Mouse (Mus musculus) lung, adult 18-20 months (tissue): ENCODE data around the gene Grik1.

Experiments used
- DNase-seq, 2 experiments: peaks; one replicate each; pipeline ENCODE4 v3.0.0; 2022; ENCODE audit warnings: mixed read lengths in 2 of 2

Grik1 gene

DNA sequence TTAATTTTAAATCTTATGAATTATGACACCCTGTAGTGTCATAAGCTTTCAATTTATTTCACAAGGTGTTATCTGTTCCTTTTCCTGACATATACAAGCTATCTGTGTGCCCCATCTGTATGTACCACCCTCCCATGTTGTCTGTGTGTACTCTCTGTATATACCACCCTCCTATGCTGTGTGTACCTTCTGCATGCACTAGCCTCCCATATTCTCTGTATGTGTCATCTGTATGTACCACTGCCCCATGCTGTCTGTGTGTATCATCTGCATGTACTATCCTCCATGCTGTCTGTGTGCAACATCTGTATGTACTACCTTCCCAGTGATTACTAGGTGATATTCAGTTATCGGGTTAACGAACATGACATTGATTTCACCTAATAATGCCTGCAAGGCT, 148.5 kb downstream of the Grik1 start:
- no peak for DNase-seq

DNA sequence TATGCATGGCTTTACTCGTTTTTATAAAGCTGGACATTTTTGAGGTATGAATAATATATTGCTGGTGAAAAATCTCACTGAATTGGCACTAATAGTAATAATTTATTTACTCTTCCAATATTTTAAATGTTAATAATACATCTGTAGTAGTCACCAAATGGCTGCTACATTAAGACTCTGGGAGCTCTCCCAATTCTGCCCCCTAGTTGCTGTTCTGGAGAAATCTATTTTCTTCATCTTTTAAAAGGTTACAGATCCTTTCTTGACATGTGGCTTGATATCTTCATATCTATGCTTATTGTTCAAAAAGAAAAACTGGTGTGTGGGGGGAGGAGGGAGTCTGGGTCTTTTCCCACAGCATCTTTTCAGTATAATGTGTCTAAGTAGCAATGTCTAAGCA, 151.2 kb downstream of the Grik1 start:
- no peak for DNase-seq

DNA sequence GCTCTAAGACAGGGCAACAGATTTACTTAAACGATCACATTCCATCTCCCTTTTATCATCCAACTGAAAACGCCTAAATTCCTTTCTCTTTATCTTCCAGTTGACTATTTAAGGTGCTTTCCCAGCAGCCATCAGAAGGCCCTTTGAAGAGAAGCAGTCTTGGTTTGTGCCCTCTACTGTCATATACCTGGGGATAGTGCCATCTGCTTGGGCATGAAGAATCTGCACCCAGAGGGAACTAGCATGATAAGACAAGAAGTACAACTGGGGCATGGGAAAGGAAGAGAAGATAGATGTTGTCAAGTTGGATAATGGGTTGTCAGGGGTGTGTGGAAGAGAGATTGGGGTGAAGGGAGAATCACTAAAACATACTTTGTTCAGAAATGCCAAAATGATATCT, 157.1 kb downstream of the Grik1 start:
- DNase-seq = no peak

DNA sequence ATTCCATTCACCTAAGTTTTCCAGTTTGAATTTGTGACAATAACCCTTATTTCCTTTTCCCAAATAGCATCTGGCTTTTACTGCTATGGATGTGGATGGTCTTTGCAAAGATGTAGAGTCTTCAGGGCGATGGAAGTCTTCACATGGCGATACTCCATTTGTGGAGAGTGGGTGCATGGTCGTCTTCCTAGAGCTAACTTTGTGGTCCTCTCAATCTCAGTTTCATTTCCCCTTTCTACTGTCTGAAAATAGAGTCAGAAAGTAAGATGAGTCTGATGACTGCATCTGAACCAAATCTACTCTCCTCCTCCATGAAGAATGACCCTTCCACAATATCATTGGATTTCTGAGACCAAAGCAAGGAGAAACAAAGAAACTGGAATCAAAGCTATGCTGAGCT, 159.0 kb downstream of the Grik1 start:
- DNase-seq = no peak

DNA sequence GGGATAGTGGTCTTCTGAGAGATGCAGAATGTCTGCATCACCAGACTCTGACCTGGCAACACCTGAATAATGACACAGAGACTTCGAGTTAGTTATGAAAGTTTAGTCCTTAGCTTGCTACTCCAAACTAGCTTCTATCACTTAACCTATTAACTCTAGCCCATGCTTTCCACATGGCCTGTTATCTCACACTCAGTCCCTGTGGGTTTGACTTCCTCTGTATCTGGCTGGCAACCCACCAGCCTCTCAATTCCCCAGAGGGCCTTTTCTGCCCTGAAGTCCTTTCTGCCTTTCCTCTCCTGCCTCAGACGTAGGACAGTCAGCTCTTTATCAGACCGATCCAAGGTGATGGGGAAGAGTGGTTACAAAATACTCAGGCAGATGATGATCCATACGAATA, 165.0 kb downstream of the Grik1 start:
- DNase-seq = no peak

DNA sequence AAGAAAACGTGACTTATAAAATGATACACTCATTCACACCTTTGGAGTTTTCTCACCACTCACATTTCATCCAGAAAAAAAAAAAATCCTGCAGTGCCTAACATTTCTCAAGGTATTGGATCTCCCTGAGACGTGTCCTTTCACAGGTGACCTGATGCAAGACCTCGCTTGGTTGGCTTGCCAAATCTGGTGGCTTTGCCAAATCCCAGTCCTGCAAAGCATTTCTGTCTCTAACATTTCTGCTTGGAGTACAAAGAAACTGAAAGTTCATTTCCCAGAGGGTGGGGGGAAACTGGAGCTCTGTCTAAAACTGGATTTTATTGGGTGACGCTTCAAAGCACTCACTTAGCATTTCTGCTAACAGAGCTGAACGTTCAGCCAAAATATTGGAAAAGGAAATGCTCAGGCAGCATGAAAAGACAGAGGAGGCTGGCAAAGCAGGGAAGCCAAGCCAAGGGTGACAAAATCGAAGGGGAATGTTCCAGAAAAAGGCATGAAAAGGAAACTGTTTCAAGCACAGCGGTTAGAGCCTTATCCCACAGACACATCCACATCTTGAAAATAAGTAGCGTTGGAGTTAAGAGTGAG, 177.4 kb downstream of the Grik1 start:
- DNase-seq = no peak

DNA sequence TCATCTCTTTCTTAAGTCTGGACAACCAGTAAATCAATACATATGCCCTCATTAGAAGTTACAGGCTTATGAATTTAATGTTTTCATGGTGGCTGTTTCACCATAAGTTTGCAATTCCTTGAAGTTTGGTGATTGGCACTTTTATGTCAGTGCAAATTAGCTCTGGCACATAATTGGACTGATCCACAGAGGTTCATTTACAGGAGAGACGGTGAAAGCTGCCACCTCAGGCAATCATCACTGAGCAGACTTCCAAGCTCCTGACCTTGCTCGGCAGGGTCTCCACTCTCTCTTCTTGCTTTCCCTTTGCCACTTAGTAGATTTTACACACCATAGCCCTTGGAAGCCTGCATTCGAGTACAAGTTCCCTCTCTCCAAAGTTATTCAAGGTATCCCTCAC, 178.6 kb downstream of the Grik1 start:
- DNase-seq = no peak

DNA sequence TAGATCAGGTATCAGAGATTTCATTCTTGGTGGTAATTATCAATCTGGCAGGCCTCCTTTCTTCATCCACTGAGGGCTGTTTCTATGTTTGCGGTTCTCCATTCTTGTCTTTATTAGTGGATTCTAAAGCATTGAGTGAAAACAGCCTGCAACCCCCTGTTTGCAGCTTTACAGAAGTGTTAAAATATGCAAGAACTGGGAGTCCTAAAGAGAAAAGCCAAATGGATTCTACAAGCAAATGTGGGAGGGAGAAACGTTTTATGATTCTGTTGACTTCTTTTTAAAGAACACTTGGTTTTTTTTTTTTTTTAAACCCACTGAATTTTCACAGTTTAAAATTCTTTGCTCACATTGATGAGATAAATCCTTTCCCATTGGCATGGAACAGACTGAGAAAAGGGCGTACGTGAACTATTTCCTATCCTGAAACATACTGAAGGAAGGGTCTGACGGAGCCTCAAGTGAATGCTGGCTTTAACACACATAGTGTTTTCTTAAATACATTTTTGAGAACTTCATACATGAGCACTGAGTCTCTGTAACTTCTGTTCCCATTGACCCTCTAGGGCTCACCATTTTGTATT, 195.8 kb downstream of the Grik1 start:
- DNase-seq = no peak

DNA sequence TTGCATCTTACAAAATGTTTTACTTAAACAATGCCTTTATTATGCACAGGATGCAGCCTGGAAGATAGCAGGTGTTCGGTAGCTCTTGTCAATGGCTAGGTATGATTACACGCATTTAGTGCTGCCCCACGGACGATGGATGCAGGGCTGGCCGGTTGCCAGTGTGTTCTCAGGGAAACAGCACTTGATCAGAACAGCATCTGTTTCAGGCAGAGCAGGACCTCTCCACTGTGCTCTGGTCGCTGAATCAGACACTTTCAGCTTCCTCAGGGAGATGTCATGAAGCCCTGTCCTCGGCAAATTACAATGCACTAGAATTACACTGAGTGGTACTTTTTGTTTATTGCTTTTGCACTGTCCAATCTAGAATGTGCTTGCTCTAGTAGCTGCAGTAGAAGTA, 202.8 kb downstream of the Grik1 start:
- no peak for DNase-seq

DNA sequence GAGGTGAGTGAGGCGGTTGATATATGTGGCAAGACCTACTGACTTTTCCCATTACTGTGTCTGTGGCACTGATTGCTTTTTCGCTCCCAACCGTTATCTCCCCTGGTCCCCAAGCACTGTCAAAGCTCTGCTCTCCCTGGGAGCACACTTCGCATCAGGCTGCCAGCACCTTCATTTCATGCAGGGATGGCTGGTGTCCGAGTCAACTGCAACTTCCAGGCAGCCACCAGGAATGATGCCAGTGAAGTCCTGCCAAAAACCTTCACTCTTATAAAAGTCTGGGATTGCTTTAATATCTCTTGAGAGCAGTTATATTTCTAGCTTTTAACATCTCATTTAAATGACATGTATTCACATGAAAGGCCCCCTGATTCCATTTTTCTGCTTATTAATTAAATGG, 215.3 kb downstream of the Grik1 start:
- DNase-seq = no peak

DNA sequence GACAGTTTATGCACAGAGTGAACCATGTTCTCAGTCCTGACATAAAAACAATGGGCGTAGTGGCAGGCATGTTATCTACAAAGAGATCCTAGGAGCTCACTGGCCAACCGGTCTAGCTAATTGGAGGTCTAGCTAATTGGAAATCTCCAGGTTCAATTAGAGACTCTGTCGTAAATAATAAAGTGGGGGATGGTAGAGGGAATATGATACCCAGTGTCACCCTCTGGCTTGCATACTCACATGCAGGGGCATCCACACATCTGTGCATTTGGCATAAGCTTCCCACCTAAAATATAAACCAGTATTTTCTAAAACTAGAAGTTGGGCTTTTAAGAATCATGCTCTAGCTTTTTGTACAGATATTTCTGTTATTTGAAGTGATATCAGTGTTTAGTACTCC, 229.1 kb downstream of the Grik1 start:
- no peak for DNase-seq

DNA sequence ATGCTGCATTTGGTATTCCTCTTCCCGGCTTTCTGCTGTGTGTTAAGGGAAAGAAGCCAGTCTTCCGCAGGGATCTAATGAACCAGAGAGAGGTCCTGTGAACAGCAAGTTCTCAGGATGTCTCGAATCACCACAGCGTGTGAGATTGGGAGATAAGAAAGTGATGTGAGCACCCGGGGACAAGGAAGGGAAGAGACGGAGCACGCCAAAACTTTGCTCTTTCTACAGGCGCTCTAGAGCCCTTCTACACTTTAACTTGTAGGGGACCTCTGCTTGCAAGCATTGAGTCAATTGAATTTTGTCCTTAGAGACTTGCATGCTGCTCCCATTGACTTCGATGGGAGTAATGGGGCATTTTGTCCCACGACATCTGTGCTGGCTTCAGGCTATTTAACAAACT, 241.9 kb downstream of the Grik1 start:
- DNase-seq = no peak

DNA sequence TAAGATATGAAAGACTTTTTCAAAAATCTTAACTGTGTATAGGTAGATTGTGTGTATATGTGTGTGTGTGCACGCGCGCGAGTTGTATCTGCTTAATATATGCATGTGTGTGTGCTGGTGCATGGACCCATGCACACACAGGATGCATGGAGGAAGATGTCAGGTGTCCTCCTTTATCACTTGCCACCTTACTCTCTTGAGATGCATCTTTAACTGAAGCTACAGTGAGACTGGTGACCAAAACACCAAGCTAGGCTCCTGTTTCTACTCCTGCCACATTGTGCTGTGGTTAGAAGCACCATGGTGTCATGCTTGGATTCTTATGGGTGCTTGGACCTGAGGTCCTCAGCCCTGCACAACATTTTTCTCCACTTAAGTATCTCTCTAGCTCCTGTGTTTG, 245.7 kb downstream of the Grik1 start:
- no peak for DNase-seq

DNA sequence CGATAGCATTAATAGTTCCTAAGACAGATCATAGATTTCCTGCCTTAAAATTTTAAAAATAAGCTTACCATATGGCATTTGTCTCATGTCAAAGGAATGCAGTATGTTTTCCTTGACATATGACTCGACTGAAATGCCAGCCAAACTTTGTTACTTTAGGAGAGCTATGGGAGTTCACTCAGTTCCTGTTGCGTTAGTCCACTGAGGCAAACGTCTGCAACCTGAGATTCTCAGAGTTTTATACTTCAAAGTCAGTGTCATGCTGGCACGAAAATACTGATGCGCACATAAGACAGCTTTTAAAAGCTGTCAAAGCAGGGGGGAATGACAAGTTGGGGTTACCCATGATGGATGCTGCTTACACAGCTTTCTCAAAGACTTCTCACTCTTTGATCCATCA, 247.6 kb downstream of the Grik1 start:
- no peak for DNase-seq

DNA sequence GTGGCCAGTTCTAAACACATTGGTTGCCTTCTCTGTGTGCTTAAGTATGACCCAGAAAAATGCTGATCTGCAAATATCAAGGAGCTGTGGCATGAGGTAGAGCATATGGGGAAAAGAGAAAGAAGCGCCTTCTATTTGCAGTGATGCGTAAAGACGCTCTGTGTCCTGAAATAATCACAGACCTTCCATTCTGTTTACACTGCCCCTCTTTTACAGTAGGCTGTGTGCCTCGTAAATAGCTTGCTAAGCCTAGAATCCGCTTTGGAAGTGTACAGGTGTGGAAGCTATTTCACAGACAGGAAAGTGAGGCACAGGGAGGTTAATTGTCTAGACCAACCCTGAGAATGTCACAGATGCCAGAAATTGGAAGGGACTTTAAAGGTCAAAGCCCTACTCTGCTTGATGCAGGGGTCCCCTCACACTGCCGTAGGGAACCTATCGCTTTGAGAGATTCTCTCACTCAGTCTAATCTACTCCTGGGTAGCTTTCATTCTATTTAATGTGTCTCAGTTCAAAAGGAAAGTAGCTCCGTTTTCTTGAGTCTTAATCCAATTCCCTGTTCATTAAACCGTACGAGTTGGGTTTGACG, 251.5 kb downstream of the Grik1 start:
- no peak for DNase-seq

DNA sequence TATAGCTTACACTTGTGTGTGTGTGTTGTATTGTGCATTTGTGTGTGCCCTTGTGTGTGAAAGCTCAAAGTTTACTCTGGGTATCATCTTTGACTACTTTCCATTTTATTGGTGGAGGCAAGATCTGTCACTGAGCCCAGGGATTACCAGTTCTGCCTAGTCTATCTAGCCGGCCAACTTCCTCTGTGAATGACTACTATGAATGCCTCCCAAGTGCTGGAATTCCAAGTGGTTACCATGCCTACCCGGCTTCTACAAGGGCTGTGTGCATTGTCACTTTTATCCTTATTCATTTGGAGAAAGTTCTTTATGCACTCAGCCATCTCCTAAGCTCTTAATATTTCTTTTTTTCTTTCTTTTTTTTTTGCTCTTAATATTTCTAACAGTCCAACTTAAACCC, 301.3 kb downstream of the Grik1 start:
- DNase-seq = no peak

DNA sequence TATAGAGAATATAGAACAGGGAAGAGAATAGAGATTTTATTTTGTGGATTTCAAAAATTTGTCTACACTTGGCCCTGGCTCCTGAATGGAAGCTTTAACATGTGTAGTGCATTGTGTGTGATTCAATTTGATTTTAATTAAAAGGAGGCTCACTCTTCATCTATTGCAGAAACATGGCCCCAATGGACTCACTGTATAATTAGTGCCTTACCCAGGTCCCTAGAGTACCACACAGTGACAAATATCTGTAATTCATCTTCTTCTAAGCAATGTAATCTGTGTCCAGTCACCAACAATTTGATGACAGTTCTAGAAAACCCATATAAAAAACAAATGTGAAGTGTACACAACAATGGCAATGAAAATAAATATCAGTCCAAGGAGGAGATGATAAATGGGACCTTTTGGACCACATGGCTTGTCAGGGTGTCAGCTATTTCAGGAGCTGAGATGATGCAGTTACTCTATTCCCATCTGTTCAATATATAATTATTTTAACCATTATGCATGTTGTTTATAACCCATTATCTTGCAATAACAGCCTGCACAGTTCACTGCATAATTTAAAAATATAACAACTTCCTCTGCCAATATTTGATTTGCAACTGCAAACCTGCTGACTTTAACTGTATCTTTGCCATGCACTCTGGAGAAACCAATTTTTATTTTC, 305.7 kb downstream of the Grik1 start:
- DNase-seq = no peak

DNA sequence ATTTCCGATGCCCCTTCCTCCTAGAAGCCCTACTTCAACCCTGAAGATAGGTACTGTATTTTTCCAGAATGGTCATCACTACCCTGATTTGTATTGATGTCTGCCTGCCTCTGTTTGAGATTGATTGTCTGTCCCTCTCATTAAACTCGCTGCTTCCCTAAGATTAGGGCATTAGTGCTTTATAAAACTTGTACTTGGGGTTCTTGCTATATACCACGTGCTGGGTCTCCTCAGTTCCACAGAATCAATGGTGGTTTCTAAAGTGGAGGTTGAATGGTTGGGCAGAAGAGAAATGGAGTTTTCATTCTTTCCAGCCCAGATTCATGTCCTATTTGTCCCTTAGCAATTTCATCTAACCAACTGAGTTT, 316.0 kb downstream of the Grik1 start:
- DNase-seq = no peak

DNA sequence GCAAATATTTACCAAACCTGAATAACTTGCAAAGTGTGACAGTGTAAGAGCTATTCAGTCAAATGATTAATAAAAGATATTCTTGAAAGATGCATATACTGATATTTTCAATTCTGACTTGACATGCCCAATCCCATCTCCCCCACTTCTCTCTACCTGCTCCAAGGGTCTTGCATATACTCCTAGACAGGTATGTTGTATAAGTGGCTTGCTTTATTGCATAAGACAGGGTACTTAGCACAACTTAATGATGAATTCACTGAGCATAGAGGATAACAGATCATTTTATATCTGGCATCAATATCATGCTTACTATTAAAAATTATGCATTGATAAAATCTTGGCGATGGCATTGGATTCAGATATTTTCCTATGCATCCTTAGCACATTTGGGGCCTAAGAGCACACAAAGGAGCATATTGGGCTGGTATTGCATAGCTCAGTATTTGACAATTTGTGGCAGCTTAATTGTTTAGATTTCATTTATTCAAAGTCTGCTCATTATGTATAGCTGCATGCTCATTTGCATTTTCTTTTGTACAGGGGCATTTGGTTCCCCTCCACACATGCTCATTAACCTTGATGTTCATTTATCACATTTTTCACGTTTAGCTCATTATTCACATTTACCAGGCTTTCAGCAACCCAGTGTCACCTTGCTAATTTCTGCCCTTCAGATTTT, 316.5 kb downstream of the Grik1 start:
- DNase-seq = no peak

DNA sequence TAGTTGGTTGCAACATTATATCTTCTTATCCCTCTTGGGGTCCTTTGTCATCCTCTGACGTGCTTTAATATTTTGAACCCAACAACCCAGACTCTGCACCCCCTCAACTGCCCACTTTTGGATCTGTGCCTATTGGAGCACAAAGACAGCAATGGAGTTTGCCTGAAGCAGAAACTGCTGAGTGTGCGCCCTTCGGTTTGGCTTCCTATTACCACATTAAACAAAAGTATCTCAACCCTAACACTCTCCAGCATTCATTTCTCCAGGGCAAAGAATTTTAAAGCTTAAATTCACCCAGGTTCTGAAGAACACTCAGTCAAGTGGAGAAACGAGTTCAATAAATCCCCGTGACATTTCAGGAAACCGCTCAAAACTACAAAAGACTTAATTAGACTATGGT, 318.2 kb downstream of the Grik1 start:
- DNase-seq = no peak

DNA sequence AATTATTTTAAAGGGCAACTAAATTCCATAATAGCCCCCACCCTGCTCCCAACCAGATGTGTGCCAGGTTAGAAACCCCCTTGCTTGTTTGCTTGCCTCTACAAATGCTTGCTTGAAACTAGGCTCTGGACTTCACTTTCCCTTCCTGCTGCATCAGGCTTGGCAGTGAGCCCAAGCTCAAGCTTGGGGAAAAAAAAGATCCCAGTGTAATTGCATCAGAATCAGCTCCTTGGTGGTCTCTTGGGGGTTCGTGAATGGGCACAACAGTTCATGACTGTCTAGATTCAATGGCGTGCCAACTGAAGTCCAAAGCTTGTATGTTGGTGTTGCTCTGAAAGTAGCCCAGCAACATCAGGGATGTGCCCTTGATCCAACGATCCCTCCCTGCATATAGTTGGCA, 320.1 kb downstream of the Grik1 start:
- no peak for DNase-seq

DNA sequence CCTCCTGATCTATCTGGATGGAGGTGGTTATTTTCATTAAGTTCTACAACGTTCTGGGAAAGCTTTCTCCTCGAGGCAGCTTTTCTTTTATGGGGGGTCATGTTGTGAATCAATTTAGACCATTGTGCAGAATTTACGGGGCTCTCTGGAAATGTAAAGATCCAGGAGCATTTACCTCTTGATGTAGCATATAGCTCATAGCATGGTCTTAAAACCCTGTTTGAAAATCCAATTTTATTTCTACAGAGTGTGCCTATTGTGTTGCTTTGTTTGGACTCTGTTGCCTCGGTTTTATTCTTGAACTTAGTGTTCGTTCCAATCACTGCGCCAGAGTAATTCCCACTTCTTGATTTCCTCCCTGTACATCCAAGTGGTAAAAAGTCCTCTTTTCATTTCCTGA, 328.6 kb downstream of the Grik1 start:
- DNase-seq = no peak

DNA sequence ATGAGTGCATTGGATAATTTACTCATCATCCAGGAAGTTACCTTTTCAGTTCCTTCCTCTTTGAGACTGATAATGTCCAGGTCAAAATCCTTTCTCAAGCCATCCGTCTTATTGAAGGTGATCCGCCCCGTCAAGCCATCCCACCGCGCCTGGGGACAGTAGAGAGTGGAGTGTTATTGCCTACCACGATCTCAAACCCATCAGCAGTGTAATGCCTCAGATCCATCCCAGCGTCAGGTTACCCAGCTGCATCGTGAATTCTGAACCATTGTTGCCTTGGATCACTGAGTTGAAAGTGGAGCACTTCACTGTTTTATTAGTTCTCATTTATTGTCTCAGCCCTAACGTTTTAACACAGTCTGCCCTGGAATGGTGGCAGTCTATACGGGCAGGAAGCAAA, 332.6 kb downstream of the Grik1 start:
- DNase-seq = no peak

DNA sequence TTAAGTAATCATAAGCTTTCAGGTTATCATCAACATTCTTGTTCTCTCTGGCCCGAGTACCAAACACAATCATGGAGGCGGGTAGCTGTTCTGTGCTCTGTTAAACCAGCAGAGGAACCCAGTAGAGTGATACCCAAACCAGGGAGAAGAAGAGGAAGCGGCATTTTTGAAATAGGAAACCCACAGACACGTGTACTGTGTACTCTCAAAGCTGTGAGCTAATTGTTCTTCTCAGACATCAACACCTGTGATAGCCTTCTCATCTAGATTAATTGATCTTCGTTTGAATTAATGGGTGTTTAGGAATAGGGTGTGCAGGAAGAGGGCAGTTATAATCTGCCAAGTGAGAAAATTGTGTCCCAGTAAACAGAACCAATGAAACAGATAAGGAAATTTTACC, 333.9 kb downstream of the Grik1 start:
- DNase-seq = no peak
